Mouse (Mus musculus) brain, embryonic 14.5 days (tissue): ENCODE measurements around the gene Rabgef1.

ENCODE experiments used
- CTCF ChIP-seq: fragments of 200-500 bp; IDR thresholded peaks from 2 replicates; pipeline ENCODE4 v1.5.1; 2012; ENCODE audit warnings: inconsistent platforms, mild to moderate bottlenecking, moderate library complexity, borderline replicate concordance; ENCODE audit not compliant: insufficient read depth, insufficient read length; ENCODE audit errors: extremely low read depth
- POLR2A ChIP-seq: fragments of 200-500 bp; IDR thresholded peaks from 2 replicates; pipeline ENCODE4 v1.6.1; 2012; ENCODE audit warnings: mild to moderate bottlenecking, inconsistent platforms, borderline replicate concordance; ENCODE audit not compliant: poor library complexity, insufficient read depth, insufficient read length, severe bottlenecking; ENCODE audit errors: extremely low read depth

DNA sequence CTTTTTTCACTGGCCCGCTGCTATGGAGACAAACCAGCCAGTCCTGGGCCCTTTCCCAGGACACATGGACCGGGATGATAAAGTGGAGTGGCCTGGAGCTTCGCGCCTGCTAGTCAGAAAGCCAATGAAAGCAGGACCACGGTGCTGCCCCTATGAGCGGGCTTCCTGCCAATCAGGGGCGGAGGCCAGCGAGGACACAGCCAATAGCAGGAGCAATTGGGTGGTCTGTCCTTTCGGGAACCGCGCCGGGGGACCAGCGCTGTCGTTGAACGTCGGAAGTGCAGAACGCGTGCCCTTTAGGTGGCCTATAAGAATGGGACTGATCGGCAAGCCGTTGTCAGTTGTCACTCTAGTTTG lies 27.6 kb upstream of the Rabgef1 start:
- TF ChIP-seq CTCF (no peak), POLR2A (no peak)
